Mouse (Mus musculus) embryonic fibroblast, embryonic 13.5 days (primary cell): ENCODE data around the gene Ppcdc. TPM values are rescaled to one million over a fixed set of nuclear protein-coding genes. Genes with fewer than 3 reads are reported as not detected.

Experiments
- H3K27ac ChIP-seq: 2 replicates; pipeline ENCODE4 v1.5.1; 2012; ENCODE audit warnings: low read length, control low read depth, inconsistent platforms; ENCODE audit not compliant: insufficient read depth
- H3K4me1 ChIP-seq: 2 replicates; pipeline ENCODE4 v1.6.1; 2011; ENCODE audit warnings: low read length; ENCODE audit not compliant: control insufficient read depth, insufficient read depth
- H3K4me3 ChIP-seq: 2 replicates; pipeline ENCODE4 v1.5.1; 2011; ENCODE audit warnings: mild to moderate bottlenecking, control low read depth, low read length; ENCODE audit not compliant: insufficient read depth
- CTCF ChIP-seq: IDR thresholded peaks from 2 replicates; pipeline ENCODE4 v1.5.1; 2011; ENCODE audit warnings: mild to moderate bottlenecking, control low read depth, low read length, moderate library complexity, borderline replicate concordance; ENCODE audit not compliant: insufficient read depth
- POLR2A ChIP-seq: IDR thresholded peaks from 2 replicates; pipeline ENCODE4 v1.6.1; 2011; ENCODE audit warnings: low read depth, mild to moderate bottlenecking, control low read depth, low read length, moderate library complexity
- polyA plus RNA-seq: library from polyadenylated mRNA; stranded (reverse); fragments of >200 nt; gene quantifications from 2 replicates; pipeline ENCODE4 v1.2.4, GENCODE M21; 2011; ENCODE audit warnings: low read depth; ENCODE audit not compliant: missing spikeins, insufficient read length

The Ppcdc gene
- polyA plus RNA-seq, 1 experiment, result 31.0 TPM

GRCm38 (mm10) chr9:57452624-57453462, 12.9 kb upstream of the Ppcdc start:
- Histone ChIP-seq H3K4me3 (no peak overlapping the region), H3K27ac (no peak overlapping the region), H3K4me1 (no peaks in the 10 kb centered on the region)
- TF ChIP-seq POLR2A (no peak), CTCF (no peak)

DNA sequence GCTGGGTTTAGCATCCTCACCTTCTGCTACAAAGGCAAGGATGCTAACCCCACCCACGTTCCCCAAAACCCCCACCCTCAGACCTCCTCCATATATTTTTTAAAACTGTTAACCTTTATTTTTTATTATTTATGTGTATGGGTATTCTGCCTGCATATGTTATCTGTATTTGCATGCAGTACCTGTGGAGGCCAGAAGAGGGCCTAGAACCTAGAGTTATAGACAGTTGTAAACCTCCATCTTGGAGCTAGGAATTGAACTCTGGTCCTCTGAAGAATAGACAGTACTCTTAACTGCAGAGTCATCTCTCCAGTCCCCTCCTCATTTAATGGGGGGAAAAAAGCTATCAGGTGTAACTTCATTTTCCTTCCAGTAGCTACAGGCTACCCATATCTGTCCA, 9.8 kb upstream of the Ppcdc start:
- H3K4me1 ChIP-seq, result no peaks in the 10 kb centered on the region
- no peak overlapping the region for H3K4me3 ChIP-seq
- TF ChIP-seq POLR2A (no peak), CTCF (no peak)
- no peak overlapping the region for H3K27ac ChIP-seq

- Histone ChIP-seq H3K4me3 (no peak overlapping the region), H3K4me1 (peaks cover 12% of the 10 kb centered on the region), H3K27ac (no peak overlapping the region)
- no peak for TF ChIP-seq CTCF
- no peak for TF ChIP-seq POLR2A
These were observed 696 bp upstream of the Ppcdc start for GRCm38 (mm10) chr9:57440620-57441019.

- peak overlapping the region; percentile 78 for H3K27ac ChIP-seq
- TF ChIP-seq CTCF (no peak), POLR2A (peak; percentile 37; the same call in 1 of the 2 replicates)
- H3K4me1 ChIP-seq, result peaks cover 12% of the 10 kb centered on the region
- peak overlapping the region; percentile 69 for H3K4me3 ChIP-seq
These were observed 841 bp downstream of the Ppcdc start for GRCm38 (mm10) chr9:57439083-57439482.

- TF ChIP-seq CTCF, result no peak
- TF ChIP-seq POLR2A, result no peak
These were observed 1.9 kb downstream of the Ppcdc start for GRCm38 (mm10) chr9:57437896-57438614.

DNA sequence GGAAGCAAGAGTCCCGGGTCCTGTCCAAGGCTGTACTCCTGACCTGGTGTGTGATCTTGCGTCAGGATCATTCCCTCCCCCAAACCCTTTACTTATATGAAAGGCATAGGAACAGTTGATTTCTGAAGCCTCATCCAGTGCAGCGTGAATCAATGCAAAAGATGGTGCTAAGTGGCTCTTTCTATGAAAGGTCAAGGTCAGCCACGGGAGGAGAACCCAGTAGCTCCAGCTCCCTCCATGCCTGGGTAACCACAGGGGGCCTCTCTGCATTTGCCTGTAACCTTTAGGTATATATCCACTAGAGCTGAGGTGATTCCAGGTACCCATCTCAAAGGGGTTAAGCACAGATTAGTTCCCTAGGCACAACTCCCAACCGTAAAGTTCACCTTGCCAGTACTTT, 3.8 kb downstream of the Ppcdc start:
- Histone ChIP-seq H3K4me3 (no peak overlapping the region), H3K4me1 (peaks cover 18% of the 10 kb centered on the region), H3K27ac (no peak overlapping the region)
- no peak for TF ChIP-seq CTCF
- TF ChIP-seq POLR2A, result no peak

More at GRCm38 (mm10) chr9:57437896-57438614, 1.9 kb downstream of the Ppcdc start:
- H3K4me1 ChIP-seq, result peaks cover 15% of the 10 kb centered on the region
- peak overlapping the region; percentile 43; the same call in 1 of the 2 replicates for H3K27ac ChIP-seq
- H3K4me3 ChIP-seq, result no peak overlapping the region

- TF ChIP-seq CTCF, result no peak
- no peak for TF ChIP-seq POLR2A
- Histone ChIP-seq H3K4me1 (peaks cover 18% of the 10 kb centered on the region), H3K4me3 (no peak overlapping the region), H3K27ac (no peak overlapping the region)
These were observed 5.3 kb downstream of the Ppcdc start for GRCm38 (mm10) chr9:57434405-57435165.

GRCm38 (mm10) chr9:57433097-57434032, 6.6 kb downstream of the Ppcdc start:
- Histone ChIP-seq H3K27ac (peak overlapping the region; percentile 95), H3K4me1 (peaks cover 26% of the 10 kb centered on the region), H3K4me3 (no peak overlapping the region)
- TF ChIP-seq CTCF (peak; percentile 56; the same call in 1 of the 2 replicates), POLR2A (peak; percentile 42)
